Mouse (Mus musculus) left cerebral cortex, postnatal 4 days (tissue): ENCODE measurements at regions not wholly inside any gene's neighbourhood (a gene's known extent, or its start where the extent isn't known, plus 50 kb on each side); places are given as distances from the start of the nearest gene placed in this dataset.

Source experiments
- DNase-seq: peaks from one replicate; pipeline ENCODE4 v3.0.0-alpha.2; 2022
- intact Hi-C: fragments of 180-260 bp; cut with DNase I; formaldehyde crosslinking; loops from one replicate; pipeline ENCODE4 v1.15.1; 2025

DNA sequence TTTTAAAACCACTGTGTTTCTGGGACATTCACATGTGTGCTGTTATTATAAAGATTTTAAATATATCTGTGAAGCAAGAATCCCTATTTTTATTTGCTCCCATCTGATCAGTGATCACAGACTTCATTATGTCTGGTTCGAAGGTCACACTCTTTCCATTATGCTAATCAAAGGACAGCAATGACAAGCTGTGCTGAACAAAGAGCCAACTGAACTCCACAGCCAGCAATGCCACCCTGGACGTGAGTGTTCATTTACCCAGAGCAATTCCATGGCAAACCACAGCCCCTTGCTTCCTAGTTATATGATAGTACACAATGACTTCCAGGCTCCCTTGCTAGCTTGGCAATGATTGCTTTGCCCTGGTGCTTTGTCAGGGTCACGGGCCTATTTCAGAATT is 55.6 kb upstream of the Ccdc190 start:
- no peak for DNase-seq
- intact Hi-C loops, result no loop called here

DNA sequence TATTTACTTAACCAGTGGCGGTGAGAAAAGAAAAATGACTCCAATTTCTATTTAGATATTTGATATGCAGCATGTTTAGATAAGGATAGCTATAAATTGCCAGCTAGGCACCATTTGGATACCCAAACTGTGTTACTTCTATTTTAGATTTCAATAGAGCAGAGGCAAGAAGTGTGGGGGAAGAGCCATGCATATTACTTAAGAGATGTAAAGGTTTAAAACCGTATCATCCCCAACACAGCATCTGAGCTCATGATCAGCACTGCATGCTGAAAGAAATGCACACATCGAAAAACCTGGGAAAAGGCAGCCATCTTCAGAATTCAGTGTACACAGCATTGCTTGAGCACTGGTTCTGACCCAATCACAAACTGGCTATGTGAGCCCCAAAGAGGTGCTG is 59.8 kb upstream of the Ccdc190 start:
- intact Hi-C loops, result no loop called here
- no peak for DNase-seq

DNA sequence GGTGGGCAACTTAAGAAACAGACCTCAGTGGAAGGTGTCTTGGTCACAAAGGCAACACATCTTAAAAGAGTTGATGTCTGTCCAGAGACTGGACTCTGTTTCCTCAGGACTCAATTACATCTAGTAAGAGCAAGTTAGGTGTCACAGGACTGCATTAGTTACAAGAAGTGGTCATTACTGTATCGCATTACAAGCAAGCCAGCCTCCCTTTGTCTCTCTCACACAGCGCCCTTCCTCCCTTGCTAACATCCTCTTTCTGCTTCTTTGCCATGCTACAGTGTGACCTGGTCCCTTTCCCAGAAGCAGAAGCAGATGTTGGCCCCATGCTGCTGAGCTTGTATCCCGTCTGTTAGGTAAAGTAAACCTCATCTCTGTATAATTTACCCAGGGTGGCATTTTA is 61.0 kb upstream of the Ccdc190 start:
- no peak for DNase-seq
- intact Hi-C loops, result no loop called here

DNA sequence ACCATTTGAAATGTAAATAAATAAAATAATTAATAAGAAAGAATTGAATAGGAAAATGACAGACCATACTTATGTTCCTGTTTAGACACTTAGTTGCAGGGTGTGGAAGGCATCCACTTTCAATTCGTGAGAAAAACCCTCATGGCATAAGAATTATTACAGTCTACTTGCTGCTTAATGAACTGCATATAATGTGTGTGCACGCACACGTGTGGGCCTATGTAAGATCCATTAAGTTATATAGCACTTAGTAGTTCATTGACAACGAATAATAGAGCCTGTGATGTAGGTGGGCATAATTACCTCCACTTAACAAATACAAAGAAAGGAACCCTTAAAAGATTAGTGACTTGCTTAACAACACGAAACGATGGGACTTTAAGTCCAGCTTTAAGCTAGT is 61.6 kb upstream of the Ccdc190 start:
- intact Hi-C loops, result no loop called here
- DNase-seq, result no peak

DNA sequence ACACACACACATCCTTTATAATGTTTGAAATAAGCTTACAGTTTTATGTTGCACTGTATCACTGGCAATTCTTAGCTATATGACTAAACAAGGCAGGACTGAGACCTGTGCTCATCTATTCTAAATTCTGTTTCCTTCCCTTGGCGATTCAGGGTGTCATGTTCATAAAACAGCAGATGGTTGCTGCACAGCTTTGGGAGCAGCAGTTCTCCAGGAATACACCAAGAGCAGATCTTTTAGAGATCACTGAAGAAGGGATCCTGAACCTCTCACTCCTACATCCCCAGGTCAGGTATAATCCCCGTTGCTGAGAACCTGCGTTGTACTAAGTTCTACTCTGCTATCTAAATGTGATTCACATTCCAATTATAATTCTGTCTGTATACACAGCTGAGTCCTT is 69.4 kb upstream of the Ccdc190 start:
- intact Hi-C loops, result no loop called here
- DNase-seq, result no peak

DNA sequence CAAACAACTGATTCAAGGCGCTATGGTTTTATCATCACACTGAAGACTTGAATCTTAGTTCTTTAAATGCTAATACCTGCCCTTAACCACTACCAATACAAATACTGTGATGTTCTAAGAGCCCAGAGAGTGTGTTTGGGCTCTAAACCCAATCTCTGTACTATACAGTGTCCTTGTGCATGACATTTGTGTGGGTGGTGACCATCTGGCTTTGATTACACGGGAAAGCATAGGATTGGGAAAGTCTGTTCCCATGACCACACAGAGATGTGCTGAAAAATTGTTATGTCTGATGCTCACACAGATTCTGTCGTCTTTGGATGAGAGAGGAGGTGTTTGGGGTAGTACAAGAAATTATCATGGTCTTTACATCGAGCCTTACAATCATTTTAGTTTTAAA is 76.8 kb upstream of the Ccdc190 start:
- no peak for DNase-seq
- intact Hi-C loops, result no loop called here

DNA sequence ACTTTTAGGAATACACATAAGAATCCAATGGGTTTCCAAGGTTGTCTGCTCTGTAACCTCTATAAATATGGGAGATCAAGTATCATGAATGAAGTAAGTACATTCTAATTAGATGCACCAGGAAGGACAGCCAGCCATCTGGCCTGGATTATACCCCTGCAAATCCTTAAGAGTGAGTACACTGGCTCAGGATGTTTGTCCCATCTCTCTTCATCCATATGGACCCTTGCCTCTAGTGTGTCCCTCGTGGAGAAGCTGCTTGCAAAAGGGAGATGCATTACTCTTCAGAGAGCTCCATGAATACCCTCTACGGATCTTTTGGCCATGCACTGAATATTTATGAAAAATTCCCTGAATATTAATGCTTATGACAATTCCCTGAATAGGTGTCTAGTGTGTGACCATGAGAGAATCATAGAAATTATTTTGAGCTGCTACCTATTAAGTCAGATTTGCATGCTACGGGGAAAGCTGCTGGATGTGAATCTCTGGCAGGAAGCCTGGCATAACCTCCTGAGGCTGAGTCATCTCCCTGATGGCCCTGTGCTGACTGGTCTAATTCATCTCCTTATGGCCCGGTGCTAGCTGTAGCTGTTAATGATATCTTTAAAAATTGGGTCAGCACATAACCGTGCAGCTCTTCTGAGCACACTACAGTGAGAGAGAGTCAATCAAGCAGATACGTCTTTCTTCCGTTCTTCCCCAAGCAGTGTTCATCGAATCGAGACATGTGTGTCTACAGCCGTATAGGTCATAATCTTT is 80.0 kb upstream of the Ccdc190 start:
- intact Hi-C loops, result no loop called here
- peak; percentile 13 for DNase-seq

DNA sequence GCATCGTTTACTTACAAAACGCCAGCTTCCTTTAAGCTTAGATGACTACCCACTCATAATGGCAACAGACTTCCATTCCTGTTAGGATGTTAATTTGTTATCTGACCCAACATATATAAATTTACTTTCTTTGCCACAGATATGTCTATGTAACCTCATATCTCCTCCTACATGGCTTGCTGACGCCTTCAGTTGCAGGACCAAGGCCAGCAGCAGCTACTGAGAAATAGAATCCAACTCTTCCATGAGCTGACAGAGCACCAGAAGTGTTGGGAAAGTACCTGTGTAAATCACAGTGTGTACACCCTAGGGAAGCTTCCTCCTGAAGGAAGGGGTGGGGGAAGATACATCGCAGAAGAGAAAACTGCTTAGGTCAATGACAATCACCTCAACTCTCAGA is 86.0 kb upstream of the Ccdc190 start:
- intact Hi-C loops, result no loop called here
- DNase-seq, result no peak

DNA sequence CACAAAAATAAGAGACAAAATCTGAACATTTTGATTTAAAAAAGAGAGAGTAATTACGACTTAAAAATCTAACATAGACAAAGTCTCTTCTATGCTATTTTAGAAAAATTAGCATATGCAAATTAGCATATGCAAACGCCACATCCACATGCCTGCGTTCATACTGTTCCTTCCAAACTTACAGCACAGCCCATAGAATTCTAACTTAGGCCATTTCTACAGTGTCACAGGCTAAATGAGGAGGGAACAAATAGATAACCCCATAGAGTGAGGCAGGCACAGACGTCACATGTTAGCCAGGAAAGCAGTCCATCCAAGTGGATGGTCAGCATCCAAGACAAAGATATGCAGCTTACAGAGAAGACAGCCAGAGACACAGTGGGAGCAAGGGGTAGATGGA is 87.5 kb upstream of the Ccdc190 start:
- DNase-seq, result no peak
- intact Hi-C loops, result no loop called here

DNA sequence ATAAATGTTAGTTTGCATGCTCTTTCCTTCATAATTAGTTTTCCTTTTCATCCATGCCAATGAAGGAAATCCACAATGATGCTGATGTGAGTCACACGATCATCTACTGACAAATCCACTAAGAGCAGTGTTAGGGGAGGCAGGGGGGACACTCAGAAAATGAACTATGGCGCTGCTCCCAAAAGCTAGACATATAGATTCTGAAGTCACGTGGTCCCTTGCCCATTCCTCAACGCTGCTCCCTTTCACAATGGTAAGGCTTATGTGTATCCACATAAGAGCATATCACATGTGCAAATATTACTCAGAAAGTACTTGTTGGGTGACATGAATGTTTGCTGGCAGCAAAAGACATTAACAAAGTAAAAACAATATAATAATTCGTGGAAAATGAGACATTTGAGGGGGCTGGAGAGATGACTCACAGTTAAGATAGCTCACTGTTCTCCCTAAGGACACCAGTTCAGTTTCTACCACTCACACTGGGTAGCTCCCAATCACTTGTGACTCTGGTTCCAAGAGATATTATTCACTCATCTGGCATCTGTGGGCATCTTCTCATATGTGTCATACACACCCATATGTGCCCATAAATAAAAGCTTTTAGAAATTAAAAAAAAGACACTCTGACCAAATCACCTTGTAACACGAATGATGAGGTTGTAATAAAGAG is 88.3 kb upstream of the Ccdc190 start:
- DNase-seq, result no peak
- intact Hi-C loops, result no loop called here

DNA sequence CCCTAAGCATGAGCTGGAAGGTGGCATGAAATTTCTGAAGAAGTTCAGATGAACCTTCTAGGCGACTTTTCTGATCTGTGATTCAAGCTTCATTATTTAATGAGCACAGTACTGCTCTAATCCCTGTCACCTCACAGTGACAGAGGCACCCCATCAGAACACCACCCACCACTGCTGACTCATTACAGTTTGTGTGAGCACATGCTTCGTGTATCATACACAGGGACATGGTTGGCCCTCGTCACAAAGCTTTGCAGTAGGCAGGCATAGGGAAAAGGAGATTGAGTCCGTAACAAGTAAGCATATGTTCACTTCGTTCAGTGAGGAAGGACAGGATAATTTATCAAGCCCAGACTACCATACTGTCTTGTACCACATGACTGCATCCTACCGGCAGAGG is 85.9 kb upstream of the Rgs4 start:
- no peak for DNase-seq
- intact Hi-C loops, result no loop called here

DNA sequence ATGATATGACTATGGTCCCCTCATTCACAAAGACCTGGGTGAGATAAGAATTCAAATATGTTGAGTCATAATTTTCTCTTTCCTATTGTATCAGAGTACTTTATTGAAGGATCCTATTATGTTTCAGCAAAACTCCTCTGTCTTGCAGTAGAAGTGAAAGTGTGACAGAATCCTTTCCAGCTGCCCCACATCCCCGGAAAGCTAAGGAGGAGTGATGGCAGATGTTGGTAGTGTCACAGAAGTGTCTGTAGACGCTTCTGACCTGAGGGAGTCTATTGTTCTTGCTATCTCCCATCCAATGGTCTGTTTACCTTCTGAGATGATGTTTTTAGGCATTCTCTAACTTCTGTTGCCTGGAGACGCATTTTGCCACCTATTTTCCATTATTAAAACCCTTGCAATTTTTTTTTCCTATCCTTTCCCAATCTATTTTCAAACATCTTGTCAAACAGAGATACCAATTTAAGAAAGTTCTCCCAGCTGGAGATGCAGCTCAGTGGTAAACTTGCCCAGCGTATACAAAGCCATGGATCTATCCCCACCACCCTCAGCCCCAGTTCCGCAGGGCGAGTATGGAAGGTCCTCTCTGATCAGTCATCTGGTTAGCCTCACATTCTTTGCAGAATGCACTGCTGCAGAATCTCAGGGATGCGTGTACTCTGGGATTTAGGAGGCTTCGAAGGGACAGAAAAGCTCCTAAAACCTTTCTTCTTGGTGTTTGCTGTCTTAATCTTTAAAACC is 84.1 kb upstream of the Rgs4 start:
- intact Hi-C loops, result no loop called here
- no peak for DNase-seq

DNA sequence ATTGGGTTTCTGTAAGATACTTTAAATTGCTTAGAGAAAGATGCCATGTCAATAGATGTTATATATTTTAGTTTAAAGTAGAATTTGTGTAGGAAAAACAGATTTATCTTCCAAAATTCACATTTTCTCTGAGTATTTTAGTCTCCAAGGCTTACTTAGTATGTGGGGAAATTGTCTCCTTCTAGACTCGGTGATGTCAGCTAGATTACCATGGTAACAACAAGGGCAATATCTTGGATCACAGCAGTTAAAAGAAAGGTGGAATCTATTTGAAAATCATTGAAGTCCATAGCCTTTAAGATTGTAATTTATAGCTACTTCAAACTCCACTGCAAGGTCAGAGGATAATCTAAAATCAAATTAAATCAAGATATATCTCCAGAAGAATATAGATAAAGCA is 83.2 kb upstream of the Rgs4 start:
- intact Hi-C loops, result no loop called here
- no peak for DNase-seq

DNA sequence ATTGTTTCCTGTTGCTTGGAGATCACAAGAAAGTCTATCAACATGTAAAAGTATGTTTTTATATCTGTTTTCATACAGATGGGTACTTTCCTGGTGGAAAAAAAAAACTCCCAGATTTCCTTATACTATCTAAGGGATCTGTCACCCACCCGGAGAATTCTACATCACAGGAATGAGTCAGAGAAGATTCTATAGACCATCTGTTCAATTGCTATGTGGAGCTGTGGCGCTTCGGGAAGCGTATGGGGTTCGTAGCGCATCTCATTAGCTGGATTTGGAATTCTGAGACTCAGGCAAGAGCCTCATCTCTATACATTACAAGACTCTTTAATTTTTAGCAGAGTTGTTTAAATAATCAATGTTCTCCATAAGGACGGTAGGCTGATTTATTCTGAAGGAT is 74.6 kb upstream of the Rgs4 start:
- DNase-seq, result no peak
- intact Hi-C loops, result no loop called here

DNA sequence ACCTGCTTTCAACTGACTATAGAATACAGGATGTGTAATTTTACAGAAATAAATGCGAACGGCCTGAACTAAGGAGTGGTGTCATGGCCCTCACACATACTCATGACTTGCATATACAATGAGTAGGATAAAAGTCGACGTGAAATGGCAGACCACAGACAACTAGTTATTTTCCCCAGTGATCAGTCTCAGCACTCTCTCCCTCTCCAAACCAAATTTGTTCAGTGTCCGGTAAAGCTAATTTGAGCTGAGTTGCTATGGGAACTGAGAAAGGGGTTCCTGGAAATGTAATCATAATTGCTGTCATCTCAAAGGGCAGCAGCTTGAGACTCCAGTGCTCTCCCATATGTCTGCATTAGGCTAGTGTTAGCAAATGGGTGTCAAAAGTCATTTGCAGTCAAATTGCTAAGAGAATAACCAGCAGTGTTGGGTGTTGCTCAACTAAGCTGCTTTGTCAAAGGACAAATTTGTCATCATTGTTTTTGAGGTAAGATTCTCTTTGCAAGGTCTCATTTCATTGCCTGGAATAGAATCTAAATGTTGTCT is 72.0 kb upstream of the Rgs4 start:
- intact Hi-C loops, result no loop called here
- no peak for DNase-seq

DNA sequence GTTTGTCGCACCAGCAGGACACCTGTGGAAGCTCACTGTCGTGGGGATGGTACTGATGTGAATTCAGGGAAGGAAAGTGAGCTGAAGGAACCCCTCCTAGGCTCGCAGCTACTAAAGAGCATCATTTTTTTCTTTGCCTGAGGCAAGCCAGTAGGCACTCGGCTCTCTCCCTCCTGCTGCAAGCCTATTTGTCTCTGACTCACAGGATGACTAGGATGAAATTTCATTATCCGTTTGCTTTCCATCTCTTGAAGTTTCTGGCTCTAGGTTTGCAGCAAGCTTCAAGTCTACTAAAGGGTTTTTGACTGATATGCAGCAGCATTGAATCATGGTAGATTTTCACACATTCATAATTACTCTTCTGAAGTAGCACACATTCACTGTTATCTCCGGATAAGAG is 69.5 kb upstream of the Rgs4 start:
- intact Hi-C loops, result no loop called here

DNA sequence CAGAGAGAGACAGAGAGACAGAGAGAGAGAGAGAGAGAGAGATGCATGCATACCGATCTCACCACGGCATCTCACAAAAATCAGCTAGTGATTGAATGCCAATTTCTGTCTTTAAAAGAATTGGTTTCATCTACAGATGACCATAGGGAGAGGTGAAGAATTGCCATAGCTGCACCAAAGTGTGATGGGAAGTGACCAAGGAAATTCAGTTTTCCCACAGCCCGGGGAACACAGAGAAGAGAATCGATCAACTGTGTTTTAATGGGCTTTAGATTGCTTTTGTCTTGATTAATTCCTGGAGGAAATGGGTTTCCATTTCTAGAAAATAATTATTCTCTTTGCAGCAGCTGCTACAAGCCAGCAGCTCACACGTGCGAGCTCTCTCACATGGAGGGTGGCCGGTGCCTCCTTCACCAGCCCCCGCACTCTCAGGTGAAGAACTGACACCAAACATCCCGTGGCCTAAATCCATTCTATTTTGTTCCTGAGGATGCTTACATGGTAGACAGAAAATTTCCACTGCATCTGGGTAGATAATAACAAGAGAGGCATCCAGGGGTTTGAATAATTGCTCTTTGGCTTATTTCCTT is 65.2 kb upstream of the Rgs4 start:
- intact Hi-C loops, result no loop called here
- DNase-seq, result no peak

More for the DNA sequence above, 69.5 kb upstream of the Rgs4 start:
- DNase-seq, result no peak

DNA sequence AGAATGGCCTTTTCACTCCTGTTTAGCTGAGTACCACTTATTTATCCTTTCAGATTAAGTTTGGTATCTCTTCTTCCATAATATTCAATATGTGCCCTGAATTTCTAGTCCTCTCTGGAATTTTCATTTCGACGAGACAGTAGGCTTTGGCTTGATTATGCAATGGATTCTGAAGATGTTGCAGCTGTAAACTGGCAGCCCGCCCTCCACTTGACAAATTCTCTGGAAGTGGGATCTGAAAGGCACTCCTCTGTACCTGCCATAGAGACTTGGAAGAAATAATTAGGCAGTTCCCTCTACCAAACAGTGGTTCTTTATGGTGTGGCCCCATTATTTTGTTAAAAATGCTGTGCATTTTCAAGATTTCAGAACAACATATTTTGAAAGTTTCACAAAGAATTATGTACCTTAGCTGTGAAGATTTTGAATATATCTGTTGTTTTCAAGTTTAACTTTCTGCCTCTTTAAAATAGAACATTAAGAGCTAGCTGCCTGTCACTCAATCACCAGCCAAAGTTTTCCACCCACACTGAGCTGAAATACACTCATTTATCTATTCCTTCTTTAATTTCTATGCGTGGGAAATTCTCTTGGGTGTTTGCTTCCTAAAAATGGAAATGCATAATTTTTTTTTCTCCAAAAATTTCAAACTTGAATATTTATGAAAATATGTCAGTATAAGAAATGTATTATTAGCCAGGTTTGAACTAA is 56.1 kb upstream of the Rgs4 start:
- no peak for DNase-seq
- intact Hi-C loops, result no loop called here

DNA sequence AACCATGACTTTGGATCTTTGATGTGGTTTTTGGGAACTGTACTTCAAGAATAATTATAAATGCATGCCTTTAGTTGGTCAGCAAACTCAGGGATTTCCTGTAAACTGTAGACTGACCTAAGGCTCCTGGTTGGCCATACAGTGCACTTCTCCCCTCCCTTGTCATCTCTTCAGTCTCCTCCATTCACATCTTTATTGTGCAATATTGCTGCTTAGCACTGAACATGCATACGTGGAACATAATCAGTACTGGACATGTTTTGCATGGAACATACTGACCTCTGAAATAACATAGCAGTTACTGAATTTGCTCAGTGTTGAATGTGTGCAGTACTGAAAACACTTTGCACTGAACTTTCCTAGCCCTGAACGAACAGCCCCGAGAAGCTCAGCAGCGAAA is 55.4 kb upstream of the Rgs4 start:
- intact Hi-C loops, result no loop called here
- DNase-seq, result no peak

DNA sequence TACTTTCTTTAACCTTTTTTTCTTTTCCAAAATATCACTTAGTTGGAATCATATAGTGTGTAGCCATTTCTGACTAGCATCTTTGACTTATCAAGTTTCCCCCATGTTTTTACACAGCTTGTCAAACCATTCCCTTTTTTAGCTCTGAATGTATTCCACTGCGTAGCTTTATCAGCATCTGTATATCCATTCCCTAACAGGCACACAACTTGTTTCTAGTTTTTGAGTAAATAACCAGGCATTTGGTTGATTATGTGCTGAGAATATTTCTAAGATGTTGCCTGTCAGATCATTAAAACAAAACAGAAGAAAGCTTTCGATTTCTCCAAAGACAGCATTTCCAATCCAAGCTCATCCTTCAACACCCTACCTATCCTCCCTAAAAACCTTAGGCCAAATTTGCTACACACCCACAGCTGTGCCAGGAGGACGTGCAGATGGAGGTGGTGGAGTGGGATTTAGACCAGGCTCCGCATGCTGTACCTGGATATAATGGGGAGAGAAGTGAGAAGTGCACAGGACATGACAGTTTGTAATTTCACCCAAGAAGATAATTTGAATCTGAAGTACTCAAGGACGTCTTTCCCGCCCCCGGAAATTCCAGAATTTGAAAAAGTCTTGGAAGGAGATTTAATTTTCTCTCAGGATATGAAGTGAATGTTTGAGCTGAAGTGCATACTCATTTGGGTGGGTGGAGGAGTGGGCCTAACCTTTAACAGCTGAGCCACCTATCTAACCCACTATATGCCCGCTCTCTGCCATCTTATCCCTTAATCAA is 54.8 kb upstream of the Rgs4 start:
- intact Hi-C loops, result no loop called here
- no peak for DNase-seq
